Mouse (Mus musculus) heart, embryonic 15.5 days (tissue): Measurements from ENCODE around the gene Igtp. TPM values are rescaled to one million over a fixed set of nuclear protein-coding genes. Genes with fewer than 3 reads are reported as not detected.
"Not testable (repeated sequence)": the region's sequence is repeated elsewhere in the genome, so short reads cannot be mapped to it uniquely, and the experiment has no call there.

Experiments
- ATAC-seq: fragments of 200-750 bp; cut with Nextera tagmentation; replicated peaks from 2 replicates; pipeline ENCODE4 v1.8.0; 2017; ENCODE audit warnings: low read depth, moderate TSS enrichment; ENCODE audit not compliant: insufficient number of reproducible peaks, insufficient read depth, low FRiP score
- H3K27ac ChIP-seq: fragments of 300-500 bp; sonication (generic); 2 replicates; pipeline ENCODE4 v1.5.1; 2015; ENCODE audit warnings: mild to moderate bottlenecking, inconsistent platforms
- H3K27me3 ChIP-seq: fragments of 300-500 bp; sonication (generic); 2 replicates; pipeline ENCODE4 v1.6.1; 2015; ENCODE audit warnings: inconsistent platforms
- H3K36me3 ChIP-seq: fragments of 300-500 bp; sonication (generic); 2 replicates; pipeline ENCODE4 v1.6.1; 2015; ENCODE audit warnings: mild to moderate bottlenecking, inconsistent platforms
- H3K4me1 ChIP-seq: fragments of 300-500 bp; sonication (generic); replicated peaks from 2 replicates; pipeline ENCODE4 v1.6.1; 2015; ENCODE audit warnings: inconsistent platforms
- H3K4me2 ChIP-seq: fragments of 300-500 bp; sonication (generic); 2 replicates; pipeline ENCODE4 v1.6.1; 2015; ENCODE audit warnings: inconsistent platforms, mild to moderate bottlenecking, moderate library complexity
- H3K4me3 ChIP-seq: fragments of 300-500 bp; sonication (generic); 2 replicates; pipeline ENCODE4 v1.5.1; 2015; ENCODE audit warnings: mild to moderate bottlenecking, inconsistent platforms
- H3K9ac ChIP-seq: fragments of 300-500 bp; sonication (generic); 2 replicates; pipeline ENCODE4 v1.6.1; 2015; ENCODE audit warnings: mild to moderate bottlenecking, inconsistent platforms
- H3K9me3 ChIP-seq: fragments of 300-500 bp; sonication (generic); replicated peaks from 2 replicates; pipeline ENCODE4 v1.6.1; 2016; ENCODE audit warnings: inconsistent platforms
- WGBS: fragments of 180-500 bp; shearing (Covaris S2); methylation state at CpG from one replicate; pipeline ENCODE4 v1.1.7; 2015; ENCODE audit warnings: mixed read lengths; 5-methylcytosine and 5-hydroxymethylcytosine counted together
- polyA plus RNA-seq: library from polyadenylated mRNA; unstranded; fragments of >200 nt; fragmentation: Nextera tagmentation; extraction: Ambion mirVana; gene quantifications from 2 replicates; pipeline ENCODE4 v1.2.1, GENCODE M21; 2015

The Igtp gene
- polyA plus RNA-seq, 1 experiment from 2014 or later = 6.4 TPM

- Histone ChIP-seq H3K27me3 (no peaks in the 10 kb centered on the region), H3K9me3 (no peaks in the 10 kb centered on the region), H3K9ac (peak overlapping the region; percentile 42), H3K27ac (0 out of 2 replicates have a peak overlapping the region, but pooled peaks have one; percentile 28), H3K36me3 (no peaks in the 10 kb centered on the region), H3K4me2 (peak overlapping the region; percentile 64), H3K4me3 (peak overlapping the region; percentile 53), H3K4me1 (peaks cover 18% of the 10 kb centered on the region)
- 23% methylated on average over 17 of the region's 17 CpGs for WGBS
- peak; percentile 85 for ATAC-seq
Observed at GRCm38 (mm10) chr11:58214391-58215048, 15.2 kb downstream of the Igtp start.

GRCm38 (mm10) chr11:58215049-58215430, 15.7 kb downstream of the Igtp start:
- peak overlapping the region; percentile 28; the same call in 1 of the 2 replicates for H3K27ac ChIP-seq
- 2% methylated on average over 2 of the region's 3 CpGs for WGBS
- not testable (repeated sequence) for ATAC-seq, H3K27me3 ChIP-seq, H3K9me3 ChIP-seq, H3K36me3 ChIP-seq
- peak overlapping the region; percentile 53 for H3K4me3 ChIP-seq
- H3K4me1 ChIP-seq = peaks cover 18% of the 10 kb centered on the region
- H3K4me2 ChIP-seq = peak overlapping the region; percentile 64
- H3K9ac ChIP-seq = peak overlapping the region; percentile 42; the same call in 1 of the 2 replicates

GRCm38 (mm10) chr11:58215814-58216213, 16.5 kb downstream of the Igtp start:
- peaks cover 18% of the 10 kb centered on the region for H3K4me1 ChIP-seq
- no peak overlapping the region for H3K9ac ChIP-seq
- no peak for ATAC-seq
- no peaks in the 10 kb centered on the region for H3K27me3 ChIP-seq
- no peaks in the 10 kb centered on the region for H3K36me3 ChIP-seq
- peak overlapping the region; percentile 53; the same call in 1 of the 2 replicates for H3K4me3 ChIP-seq
- no peaks in the 10 kb centered on the region for H3K9me3 ChIP-seq
- 72% methylated on average over 5 of the region's 5 CpGs for WGBS
- no peak overlapping the region for H3K27ac ChIP-seq
- H3K4me2 ChIP-seq = peak overlapping the region; percentile 64; the same call in 1 of the 2 replicates

- 78% methylated on average over 6 of the region's 6 CpGs for WGBS
- Histone ChIP-seq H3K36me3 (no peaks in the 10 kb centered on the region), H3K4me1 (peaks cover 8% of the 10 kb centered on the region; the same call in 1 of the 2 replicates), H3K4me2 (no peak overlapping the region), H3K4me3 (no peak overlapping the region), H3K9me3 (no peaks in the 10 kb centered on the region), H3K27me3 (no peaks in the 10 kb centered on the region), H3K9ac (no peak overlapping the region), H3K27ac (no peak overlapping the region)
- ATAC-seq = no peak
Observed at GRCm38 (mm10) chr11:58216823-58217222, 17.5 kb downstream of the Igtp start.

- WGBS = 6% methylated on average over 4 of the region's 4 CpGs
- no peaks in the 10 kb centered on the region for H3K27me3 ChIP-seq
- H3K4me3 ChIP-seq = no peak overlapping the region
- H3K27ac ChIP-seq = peak overlapping the region; percentile 6
- H3K9me3 ChIP-seq = no peaks in the 10 kb centered on the region
- H3K4me2 ChIP-seq = no peak overlapping the region
- H3K4me1 ChIP-seq = peaks cover 16% of the 10 kb centered on the region
- no peak overlapping the region for H3K9ac ChIP-seq
- ATAC-seq = no peak
- H3K36me3 ChIP-seq = no peaks in the 10 kb centered on the region
Observed at GRCm38 (mm10) chr11:58223751-58224150, 24.4 kb downstream of the Igtp start.

GRCm38 (mm10) chr11:58224313-58224712, 25.0 kb downstream of the Igtp start:
- Histone ChIP-seq H3K9ac (no peak overlapping the region), H3K4me2 (no peak overlapping the region), H3K27ac (peak overlapping the region; percentile 6; the same call in 1 of the 2 replicates), H3K4me1 (peaks cover 16% of the 10 kb centered on the region), H3K27me3 (no peaks in the 10 kb centered on the region), H3K4me3 (no peak overlapping the region), H3K9me3 (no peaks in the 10 kb centered on the region), H3K36me3 (no peaks in the 10 kb centered on the region)
- 47% methylated on average over 7 of the region's 7 CpGs for WGBS
- ATAC-seq = no peak

- not testable (repeated sequence) for H3K4me3 ChIP-seq, H3K36me3 ChIP-seq, ATAC-seq, H3K4me2 ChIP-seq, H3K27ac ChIP-seq, H3K9ac ChIP-seq, H3K9me3 ChIP-seq, H3K27me3 ChIP-seq
- peaks cover 16% of the 10 kb centered on the region for H3K4me1 ChIP-seq
- 68% methylated on average over 2 of the region's 2 CpGs for WGBS
Observed at GRCm38 (mm10) chr11:58224872-58225271, 25.5 kb downstream of the Igtp start.

- H3K4me2 ChIP-seq = peak overlapping the region; percentile 11; the same call in 1 of the 2 replicates
- H3K27ac ChIP-seq = peak overlapping the region; percentile 18; the same call in 1 of the 2 replicates
- H3K4me3 ChIP-seq = no peak overlapping the region
- H3K9me3 ChIP-seq = no peaks in the 10 kb centered on the region
- no peak overlapping the region for H3K9ac ChIP-seq
- peak; percentile 50 for ATAC-seq
- 5% methylated on average over 5 of the region's 5 CpGs for WGBS
- H3K4me1 ChIP-seq = peaks cover 16% of the 10 kb centered on the region
- H3K27me3 ChIP-seq = 0 out of 2 replicates have a peak, but pooled peaks cover 1% of the 10 kb centered on the region
- H3K36me3 ChIP-seq = no peaks in the 10 kb centered on the region
Observed at GRCm38 (mm10) chr11:58225655-58226054, 26.3 kb downstream of the Igtp start.

- H3K27me3 ChIP-seq = 0 out of 2 replicates have a peak, but pooled peaks cover 4% of the 10 kb centered on the region
- no peak overlapping the region for H3K27ac ChIP-seq
- H3K4me3 ChIP-seq = no peak overlapping the region
- no peak overlapping the region for H3K9ac ChIP-seq
- ATAC-seq = no peak
- no peak overlapping the region for H3K4me2 ChIP-seq
- peaks cover 16% of the 10 kb centered on the region for H3K4me1 ChIP-seq
- H3K9me3 ChIP-seq = no peaks in the 10 kb centered on the region
- H3K36me3 ChIP-seq = no peaks in the 10 kb centered on the region
Observed at GRCm38 (mm10) chr11:58226425-58226824, 27.1 kb downstream of the Igtp start.

- not testable (repeated sequence) for H3K4me2 ChIP-seq, H3K4me3 ChIP-seq, ATAC-seq, H3K9ac ChIP-seq, H3K36me3 ChIP-seq, H3K9me3 ChIP-seq, H3K27ac ChIP-seq, H3K27me3 ChIP-seq
- H3K4me1 ChIP-seq = peaks cover 16% of the 10 kb centered on the region
- WGBS = 91% methylated on average over 2 of the region's 2 CpGs
Observed at GRCm38 (mm10) chr11:58228021-58228420, 28.7 kb downstream of the Igtp start.

- H3K36me3 ChIP-seq = no peaks in the 10 kb centered on the region
- peaks cover 3% of the 10 kb centered on the region; the same call in 1 of the 2 replicates for H3K4me1 ChIP-seq
- no peak for ATAC-seq
- 52% methylated on average over 16 of the region's 16 CpGs for WGBS
- H3K4me3 ChIP-seq = no peak overlapping the region
- H3K27ac ChIP-seq = no peak overlapping the region
- H3K9me3 ChIP-seq = no peaks in the 10 kb centered on the region
- no peak overlapping the region for H3K4me2 ChIP-seq
- no peak overlapping the region for H3K9ac ChIP-seq
- H3K27me3 ChIP-seq = 0 out of 2 replicates have a peak, but pooled peaks cover 4% of the 10 kb centered on the region
Observed at GRCm38 (mm10) chr11:58230396-58230910, 31.1 kb downstream of the Igtp start.
